Mouse (Mus musculus) stomach, postnatal 0 days (tissue): ENCODE measurements around the gene Htra1. TPM values are rescaled to one million over a fixed set of nuclear protein-coding genes. Genes with fewer than 3 reads are reported as not detected.
A peak's percentile ranks its signal among the peaks of the same experiment; 100 is the strongest.

Experiments
- ATAC-seq: fragments of 200-750 bp; cut with Nextera tagmentation; 2 replicates; pipeline ENCODE4 v1.8.0; 2017; ENCODE audit not compliant: low FRiP score, low TSS enrichment
- DNase-seq: peaks from one replicate; pipeline ENCODE4 v3.0.0-alpha.2; 2016; ENCODE audit warnings: low spot score
- H3K27ac ChIP-seq: fragments of 300-500 bp; sonication (generic); replicated peaks from 2 replicates; pipeline ENCODE4 v1.5.1; 2014; ENCODE audit warnings: mild to moderate bottlenecking, control low read depth
- H3K27me3 ChIP-seq: fragments of 300-500 bp; sonication (generic); 2 replicates; pipeline ENCODE4 v1.6.1; 2014; ENCODE audit warnings: low read length; ENCODE audit not compliant: control insufficient read depth, insufficient read depth
- H3K36me3 ChIP-seq: fragments of 300-500 bp; sonication (generic); 2 replicates; pipeline ENCODE4 v1.6.1; 2014; ENCODE audit warnings: low read length, mixed read lengths; ENCODE audit not compliant: control insufficient read depth, insufficient read depth
- H3K4me1 ChIP-seq: fragments of 300-500 bp; sonication (generic); replicated peaks from 2 replicates; pipeline ENCODE4 v1.6.1; 2014; ENCODE audit warnings: antibody characterized with exemption; ENCODE audit not compliant: control insufficient read depth, insufficient read depth
- H3K4me2 ChIP-seq: fragments of 300-500 bp; sonication (generic); replicated peaks from 2 replicates; pipeline ENCODE4 v1.6.1; 2014; ENCODE audit warnings: low read depth, mild to moderate bottlenecking, control low read depth, moderate library complexity
- H3K4me3 ChIP-seq: fragments of 300-500 bp; sonication (generic); 2 replicates; pipeline ENCODE4 v1.5.1; 2014; ENCODE audit warnings: low read depth, low read length, control low read depth
- H3K9ac ChIP-seq: fragments of 300-500 bp; sonication (generic); 2 replicates; pipeline ENCODE4 v1.6.1; 2014; ENCODE audit warnings: mild to moderate bottlenecking, low read length, control low read depth, mixed read lengths
- H3K9me3 ChIP-seq: fragments of 300-500 bp; sonication (generic); 2 replicates; pipeline ENCODE4 v1.6.1; 2016; ENCODE audit warnings: low read length; ENCODE audit not compliant: control insufficient read depth
- CTCF ChIP-seq: IDR thresholded peaks from 2 replicates; pipeline ENCODE4 v1.5.1; 2016; ENCODE audit warnings: antibody characterized with exemption, low read depth, mild to moderate bottlenecking, moderate library complexity
- EP300 ChIP-seq: optimal IDR thresholded peaks from 2 replicates; pipeline ENCODE3; 2016; ENCODE audit warnings: antibody characterized with exemption
- WGBS: fragments of 180-500 bp; shearing (Covaris S2); extraction: QIAGEN DNeasy Blood & Tissue Kit; methylation state at CpG from one replicate; pipeline ENCODE4 v1.1.7; 2014; 5-methylcytosine and 5-hydroxymethylcytosine counted together
- polyA plus RNA-seq: library from polyadenylated mRNA; unstranded; fragments of >200 nt; fragmentation: Nextera tagmentation; extraction: Ambion mirVana; gene quantifications from 2 replicates; pipeline ENCODE4 v1.2.1, GENCODE M21; 2015

Htra1 gene
- polyA plus RNA-seq, 1 experiment from 2014 or later = 51.6 TPM

- H3K4me1 ChIP-seq = peaks cover 2% of the 10 kb centered on the region; the same call in 1 of the 2 replicates
- no peak overlapping the region for H3K27ac ChIP-seq
- TF ChIP-seq CTCF = no peak
- TF ChIP-seq EP300 = no peak
- no peak overlapping the region for H3K9ac ChIP-seq
- H3K9me3 ChIP-seq = no peaks in the 10 kb centered on the region
- H3K36me3 ChIP-seq = no peaks in the 10 kb centered on the region
- ATAC-seq (no peak), DNase-seq (no peak)
- 0 out of 2 replicates have a peak, but pooled peaks cover 3% of the 10 kb centered on the region for H3K27me3 ChIP-seq
- WGBS = 31% methylated on average over 12 of the region's 12 CpGs
- H3K4me2 ChIP-seq = peak overlapping the region; percentile 89
- H3K4me3 ChIP-seq = peak overlapping the region; percentile 53
Measured at GRCm38 (mm10) chr7:130937266-130937841, 1.4 kb downstream of the Htra1 start.

- no peaks in the 10 kb centered on the region for H3K36me3 ChIP-seq
- TF ChIP-seq CTCF = no peak
- TF ChIP-seq EP300 = no peak
- H3K9me3 ChIP-seq = no peaks in the 10 kb centered on the region
- H3K4me1 ChIP-seq = peaks cover 2% of the 10 kb centered on the region; the same call in 1 of the 2 replicates
- H3K27ac ChIP-seq = no peak overlapping the region
- 0 out of 2 replicates have a peak, but pooled peaks cover 3% of the 10 kb centered on the region for H3K27me3 ChIP-seq
- H3K4me2 ChIP-seq = no peak overlapping the region
- ATAC-seq = no peak
- 69% methylated on average over 4 of the region's 4 CpGs for WGBS
- no peak overlapping the region for H3K4me3 ChIP-seq
- DNase-seq = no peak
- no peak overlapping the region for H3K9ac ChIP-seq
Measured at GRCm38 (mm10) chr7:130938005-130938404, 2.1 kb downstream of the Htra1 start.

- 0 out of 2 replicates have a peak, but pooled peaks cover 3% of the 10 kb centered on the region for H3K27me3 ChIP-seq
- H3K27ac ChIP-seq = no peak overlapping the region
- H3K36me3 ChIP-seq = no peaks in the 10 kb centered on the region
- TF ChIP-seq EP300 (no peak), CTCF (no peak)
- no peaks in the 10 kb centered on the region for H3K9me3 ChIP-seq
- WGBS = 91% methylated on average over 8 of the region's 8 CpGs
- peaks cover 2% of the 10 kb centered on the region; the same call in 1 of the 2 replicates for H3K4me1 ChIP-seq
- DNase-seq = no peak
- no peak overlapping the region for H3K4me3 ChIP-seq
- no peak for ATAC-seq
- no peak overlapping the region for H3K4me2 ChIP-seq
- no peak overlapping the region for H3K9ac ChIP-seq
Measured at GRCm38 (mm10) chr7:130938896-130939295, 3.0 kb downstream of the Htra1 start.

- H3K4me1 ChIP-seq = peaks cover 2% of the 10 kb centered on the region; the same call in 1 of the 2 replicates
- 0 out of 2 replicates have a peak overlapping the region, but pooled peaks have one; percentile 31 for H3K9ac ChIP-seq
- no peaks in the 10 kb centered on the region for H3K9me3 ChIP-seq
- H3K4me2 ChIP-seq = no peak overlapping the region
- ATAC-seq (no peak), DNase-seq (no peak)
- no peak overlapping the region for H3K4me3 ChIP-seq
- H3K36me3 ChIP-seq = no peaks in the 10 kb centered on the region
- H3K27ac ChIP-seq = 0 out of 2 replicates have a peak overlapping the region, but pooled peaks have one; percentile 30
- H3K27me3 ChIP-seq = 0 out of 2 replicates have a peak, but pooled peaks cover 3% of the 10 kb centered on the region
- TF ChIP-seq CTCF (no peak), EP300 (no peak)
- WGBS = 43% methylated on average over 8 of the region's 8 CpGs
Measured at GRCm38 (mm10) chr7:130940733-130941132, 4.8 kb downstream of the Htra1 start.

GRCm38 (mm10) chr7:130943280-130943895 is 7.5 kb downstream of the Htra1 start:
- no peak for DNase-seq
- H3K27me3 ChIP-seq = no peaks in the 10 kb centered on the region
- no peak for TF ChIP-seq EP300
- no peak for TF ChIP-seq CTCF
- no peaks in the 10 kb centered on the region for H3K9me3 ChIP-seq
- H3K4me2 ChIP-seq = no peak overlapping the region
- no peak overlapping the region for H3K27ac ChIP-seq
- no peak overlapping the region for H3K9ac ChIP-seq
- H3K4me1 ChIP-seq = 0 out of 2 replicates have a peak, but pooled peaks cover 2% of the 10 kb centered on the region
- H3K36me3 ChIP-seq = no peaks in the 10 kb centered on the region
- WGBS = 62% methylated on average over 9 of the region's 9 CpGs
- H3K4me3 ChIP-seq = no peak overlapping the region
- ATAC-seq = peak; percentile 28; the same call in 1 of the 2 replicates
